Mouse (Mus musculus): Measurements from ENCODE around the gene Nup210.

The Nup210 gene

GRCm38 (mm10) chr6:91116244-91117145 lies at the start of gene Nup210:
Nup210 (minus strand) TSS chr6:91116829.
- DNase-seq, result peak; percentile 96 to 97

GRCm38 (mm10) chr6:91165210-91165609 lies 48.6 kb upstream of the Nup210 start:
- peak; percentile 40 to 76 for DNase-seq

- no peak for DNase-seq
Measured at GRCm38 (mm10) chr6:91164584-91164983, 48.0 kb upstream of the Nup210 start.

- DNase-seq, result no peak
Measured at GRCm38 (mm10) chr6:91163195-91163911, 46.7 kb upstream of the Nup210 start.

- no peak for DNase-seq
Measured at GRCm38 (mm10) chr6:91162314-91162713, 45.7 kb upstream of the Nup210 start.

- no peak for DNase-seq
Measured at GRCm38 (mm10) chr6:91161506-91162235, 45.0 kb upstream of the Nup210 start.

GRCm38 (mm10) chr6:91160976-91161375 lies 44.3 kb upstream of the Nup210 start:
- no peak for DNase-seq

GRCm38 (mm10) chr6:91160399-91160798 lies 43.8 kb upstream of the Nup210 start:
- DNase-seq, result peak; percentile 80 to 84

GRCm38 (mm10) chr6:91159047-91159446 lies 42.4 kb upstream of the Nup210 start:
- DNase-seq, result no peak

- DNase-seq, result no peak
Measured at GRCm38 (mm10) chr6:91157237-91157570, 40.6 kb upstream of the Nup210 start.

- peak; percentile 94 to 96 for DNase-seq
Measured at GRCm38 (mm10) chr6:91156554-91157236, 40.1 kb upstream of the Nup210 start, which contains the start of gene Hdac11. Hdac11 (plus strand) TSS chr6:91156665.

- no peak for DNase-seq
Measured at GRCm38 (mm10) chr6:91156062-91156461, 39.4 kb upstream of the Nup210 start.

GRCm38 (mm10) chr6:91155286-91155685 lies 38.7 kb upstream of the Nup210 start:
- no peak for DNase-seq

GRCm38 (mm10) chr6:91154685-91155084 lies 38.1 kb upstream of the Nup210 start:
- no peak for DNase-seq

- no peak for DNase-seq
Measured at GRCm38 (mm10) chr6:91153549-91154064, 37.0 kb upstream of the Nup210 start.

- DNase-seq, result no peak
Measured at GRCm38 (mm10) chr6:91152892-91153548, 36.4 kb upstream of the Nup210 start.

- no peak for DNase-seq
Measured at GRCm38 (mm10) chr6:91147152-91147770, 30.6 kb upstream of the Nup210 start.

GRCm38 (mm10) chr6:91146443-91147151 lies 30.0 kb upstream of the Nup210 start:
- no peak for DNase-seq

- DNase-seq, result no peak
Measured at GRCm38 (mm10) chr6:91145572-91145971, 28.9 kb upstream of the Nup210 start.

GRCm38 (mm10) chr6:91145056-91145455 lies 28.4 kb upstream of the Nup210 start:
- DNase-seq, result peak in 1 of 2 experiments; percentile 37

- peak; percentile 62 to 82 for DNase-seq
Measured at GRCm38 (mm10) chr6:91139846-91140245, 23.2 kb upstream of the Nup210 start.

All from kidney, adult 8-10 months (tissue).